Mouse (Mus musculus): ENCODE measurements at regions not wholly inside any gene's neighbourhood (a gene's known extent, or its start where the extent isn't known, plus 50 kb on each side); places are given as distances from the start of the nearest gene placed in this dataset.

- no peaks in the 10 kb centered on the region for H3K27me3 ChIP-seq
These were observed 249.5 kb downstream of the Lmo4 start for GRCm38 (mm10) chr3:143955508-143955907.

GRCm38 (mm10) chr3:143954822-143955221, 250.2 kb downstream of the Lmo4 start:
- Histone ChIP-seq H3K4me1 (peaks cover 8% of the 10 kb centered on the region; the same call in 1 of the 2 replicates), H3K4me2 (no peak overlapping the region), H3K9me3 (no peaks in the 10 kb centered on the region), H3K27me3 (no peaks in the 10 kb centered on the region), H3K27ac (no peak overlapping the region), H3K4me3 (no peak overlapping the region), H3K9ac (no peak overlapping the region), H3K36me3 (no peaks in the 10 kb centered on the region)
- 74% methylated on average over 7 of the region's 7 CpGs for WGBS
- no peak for ATAC-seq (ENCODE audit: insufficient number of reproducible peaks, insufficient read depth, low FRiP score, low TSS enrichment, low read depth)

More at GRCm38 (mm10) chr3:143955508-143955907, 249.5 kb downstream of the Lmo4 start:
- H3K9ac ChIP-seq, result no peak overlapping the region
- peaks cover 7% of the 10 kb centered on the region; the same call in 1 of the 2 replicates for H3K4me1 ChIP-seq
- no peak overlapping the region for H3K27ac ChIP-seq
- WGBS, result 90% methylated on average over 7 of the region's 7 CpGs
- ATAC-seq (ENCODE audit: insufficient number of reproducible peaks, insufficient read depth, low FRiP score, low TSS enrichment, low read depth), result no peak
- no peak overlapping the region for H3K4me3 ChIP-seq
- no peaks in the 10 kb centered on the region for H3K9me3 ChIP-seq
- no peak overlapping the region for H3K4me2 ChIP-seq
- no peaks in the 10 kb centered on the region for H3K36me3 ChIP-seq

- ATAC-seq (ENCODE audit: insufficient number of reproducible peaks, insufficient read depth, low FRiP score, low TSS enrichment, low read depth), result no peak
These were observed 252.7 kb downstream of the Lmo4 start for GRCm38 (mm10) chr3:143952289-143952688.

GRCm38 (mm10) chr3:143949656-143950055, 255.4 kb downstream of the Lmo4 start:
- Histone ChIP-seq H3K27ac (no peak overlapping the region), H3K9ac (no peak overlapping the region), H3K36me3 (no peaks in the 10 kb centered on the region), H3K9me3 (no peaks in the 10 kb centered on the region), H3K27me3 (no peaks in the 10 kb centered on the region; the same call in 1 of the 2 replicates), H3K4me3 (no peak overlapping the region), H3K4me2 (no peak overlapping the region), H3K4me1 (peaks cover 17% of the 10 kb centered on the region)
- 31% methylated on average over 8 of the region's 8 CpGs for WGBS
- no peak for ATAC-seq (ENCODE audit: insufficient number of reproducible peaks, insufficient read depth, low FRiP score, low TSS enrichment, low read depth)

More at GRCm38 (mm10) chr3:143952289-143952688, 252.7 kb downstream of the Lmo4 start:
- no peaks in the 10 kb centered on the region; the same call in 1 of the 2 replicates for H3K27me3 ChIP-seq
- peaks cover 17% of the 10 kb centered on the region for H3K4me1 ChIP-seq
- no peaks in the 10 kb centered on the region for H3K9me3 ChIP-seq
- H3K4me2 ChIP-seq, result no peak overlapping the region; the same call in 1 of the 2 replicates
- H3K4me3 ChIP-seq, result no peak overlapping the region
- H3K27ac ChIP-seq, result peak overlapping the region; percentile 71
- 47% methylated on average over 8 of the region's 8 CpGs for WGBS
- no peak overlapping the region for H3K9ac ChIP-seq
- H3K36me3 ChIP-seq, result no peaks in the 10 kb centered on the region

- ATAC-seq (ENCODE audit: insufficient number of reproducible peaks, insufficient read depth, low FRiP score, low TSS enrichment, low read depth), result no peak
- no peaks in the 10 kb centered on the region; the same call in 1 of the 2 replicates for H3K27me3 ChIP-seq
- H3K27ac ChIP-seq, result no peak overlapping the region
- no peaks in the 10 kb centered on the region for H3K9me3 ChIP-seq
- 65% methylated on average over 11 of the region's 11 CpGs for WGBS
- H3K4me3 ChIP-seq, result no peak overlapping the region
- H3K4me1 ChIP-seq, result peaks cover 17% of the 10 kb centered on the region
- no peak overlapping the region for H3K4me2 ChIP-seq
- H3K36me3 ChIP-seq, result no peaks in the 10 kb centered on the region
- H3K9ac ChIP-seq, result no peak overlapping the region
These were observed 255.9 kb downstream of the Lmo4 start for GRCm38 (mm10) chr3:143949026-143949637.

GRCm38 (mm10) chr3:143947938-143948267, 257.1 kb downstream of the Lmo4 start:
- Histone ChIP-seq H3K27ac (no peak overlapping the region), H3K4me1 (peaks cover 17% of the 10 kb centered on the region), H3K4me3 (no peak overlapping the region), H3K4me2 (no peak overlapping the region), H3K9ac (no peak overlapping the region), H3K9me3 (no peaks in the 10 kb centered on the region), H3K27me3 (no peaks in the 10 kb centered on the region; the same call in 1 of the 2 replicates), H3K36me3 (no peaks in the 10 kb centered on the region)
- 66% methylated on average over 3 of the region's 3 CpGs for WGBS
- no peak for ATAC-seq (ENCODE audit: insufficient number of reproducible peaks, insufficient read depth, low FRiP score, low TSS enrichment, low read depth)

GRCm38 (mm10) chr3:143947079-143947937, 257.7 kb downstream of the Lmo4 start:
- Histone ChIP-seq H3K36me3 (no peaks in the 10 kb centered on the region), H3K4me2 (peak overlapping the region; percentile 9; the same call in 1 of the 2 replicates), H3K27me3 (no peaks in the 10 kb centered on the region; the same call in 1 of the 2 replicates), H3K27ac (no peak overlapping the region), H3K9me3 (no peaks in the 10 kb centered on the region), H3K4me1 (peaks cover 12% of the 10 kb centered on the region), H3K4me3 (no peak overlapping the region), H3K9ac (no peak overlapping the region)
- 34% methylated on average over 11 of the region's 11 CpGs for WGBS
- no peak for ATAC-seq (ENCODE audit: insufficient number of reproducible peaks, insufficient read depth, low FRiP score, low TSS enrichment, low read depth)

- Histone ChIP-seq H3K4me3 (no peak overlapping the region), H3K9ac (no peak overlapping the region), H3K36me3 (no peaks in the 10 kb centered on the region), H3K27me3 (no peaks in the 10 kb centered on the region), H3K4me1 (no peaks in the 10 kb centered on the region), H3K4me2 (no peak overlapping the region), H3K9me3 (no peaks in the 10 kb centered on the region), H3K27ac (no peak overlapping the region)
- peak; percentile 64; the same call in 1 of the 2 replicates for ATAC-seq (ENCODE audit: insufficient number of reproducible peaks, insufficient read depth, low FRiP score, low TSS enrichment, low read depth)
- 84% methylated on average over 3 of the region's 3 CpGs for WGBS
These were observed 265.8 kb downstream of the Lmo4 start for GRCm38 (mm10) chr3:143939068-143939709.

GRCm38 (mm10) chr3:143925322-143925721, 279.7 kb downstream of the Lmo4 start:
- H3K36me3 ChIP-seq, result no peaks in the 10 kb centered on the region
- no peak overlapping the region for H3K9ac ChIP-seq
- WGBS, result 57% methylated on average over 6 of the region's 6 CpGs
- no peaks in the 10 kb centered on the region for H3K9me3 ChIP-seq
- H3K4me1 ChIP-seq, result no peaks in the 10 kb centered on the region
- no peak overlapping the region for H3K4me2 ChIP-seq
- H3K27ac ChIP-seq, result no peak overlapping the region
- H3K4me3 ChIP-seq, result no peak overlapping the region
- H3K27me3 ChIP-seq, result no peaks in the 10 kb centered on the region
- no peak for ATAC-seq (ENCODE audit: insufficient number of reproducible peaks, insufficient read depth, low FRiP score, low TSS enrichment, low read depth)

- no peak overlapping the region for H3K4me2 ChIP-seq
- 92% methylated on average over 1 of the region's 1 CpGs for WGBS
- H3K27ac ChIP-seq, result no peak overlapping the region
- no peak overlapping the region for H3K4me3 ChIP-seq
- H3K4me1 ChIP-seq, result peaks cover 7% of the 10 kb centered on the region
- no peaks in the 10 kb centered on the region for H3K36me3 ChIP-seq
- H3K9ac ChIP-seq, result no peak overlapping the region
- no peaks in the 10 kb centered on the region for H3K27me3 ChIP-seq
- no peak for ATAC-seq (ENCODE audit: insufficient number of reproducible peaks, insufficient read depth, low FRiP score, low TSS enrichment, low read depth)
- no peaks in the 10 kb centered on the region for H3K9me3 ChIP-seq
These were observed 285.3 kb downstream of the Lmo4 start for GRCm38 (mm10) chr3:143919744-143920143.

GRCm38 (mm10) chr3:143914341-143915217, 290.4 kb downstream of the Lmo4 start:
- no peaks in the 10 kb centered on the region for H3K9me3 ChIP-seq
- no peaks in the 10 kb centered on the region for H3K27me3 ChIP-seq
- peak overlapping the region; percentile 7; the same call in 1 of the 2 replicates for H3K4me2 ChIP-seq
- peaks cover 31% of the 10 kb centered on the region for H3K4me1 ChIP-seq
- H3K27ac ChIP-seq, result no peak overlapping the region
- peak; percentile 71; the same call in 1 of the 2 replicates for ATAC-seq (ENCODE audit: insufficient number of reproducible peaks, insufficient read depth, low FRiP score, low TSS enrichment, low read depth)
- no peak overlapping the region for H3K9ac ChIP-seq
- H3K4me3 ChIP-seq, result no peak overlapping the region
- no peaks in the 10 kb centered on the region for H3K36me3 ChIP-seq
- WGBS, result 15% methylated on average over 6 of the region's 6 CpGs

Data from embryonic facial prominence, embryonic 13.5 days (tissue).